Mouse (Mus musculus): ENCODE measurements around the gene Cacnb1. TPM values are rescaled to one million over a fixed set of nuclear protein-coding genes. Genes with fewer than 3 reads are reported as not detected.

Cacnb1 gene
- polyA plus RNA-seq, 2 experiments = 21.5 to 51.4 TPM

DNA sequence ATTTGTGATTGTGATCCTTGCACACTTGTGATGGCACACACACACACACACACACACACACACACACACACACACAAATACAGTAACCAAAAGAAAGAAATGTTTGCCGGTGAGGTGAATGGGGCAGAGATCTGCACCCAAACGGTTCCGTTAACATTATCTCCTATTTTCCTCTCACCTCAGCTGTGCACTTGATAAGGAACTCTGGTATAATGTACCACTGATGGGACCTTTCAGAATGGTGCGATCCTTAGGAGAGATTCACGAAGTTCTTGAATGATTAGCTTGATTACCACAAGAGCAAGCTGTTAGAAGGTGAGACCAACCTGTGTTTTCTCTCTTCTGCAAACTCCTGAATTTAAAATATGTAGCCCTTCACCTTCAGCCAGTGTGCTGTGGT is 54.4 kb downstream of the Cacnb1 start:
- Histone ChIP-seq H3K4me1 (ENCODE audit: control insufficient read depth, insufficient read depth, low read length) (no peaks in the 10 kb centered on the region), H3K27me3 (ENCODE audit: control insufficient read depth, insufficient read depth, low read length) (no peaks in the 10 kb centered on the region), H3K36me3 (ENCODE audit: control insufficient read depth, insufficient read depth, low read length) (no peaks in the 10 kb centered on the region), H3K4me2 (replicated peaks; ENCODE audit: low read depth, low read length, severe bottlenecking) (no peak overlapping the region), H3K9me3 (ENCODE audit: control insufficient read depth, low read length) (no peaks in the 10 kb centered on the region), H3K4me3 (replicated peaks; ENCODE audit: low read length) (no peak overlapping the region), H3K27ac (replicated peaks; ENCODE audit: low read depth, low read length) (no peak overlapping the region), H3K9ac (ENCODE audit: low read depth, low read length, severe bottlenecking) (no peak overlapping the region)
- no peak for DNase-seq (ENCODE audit: low spot score)
- TF ChIP-seq POLR2A (IDR thresholded peaks at IDR 0.05; ENCODE audit: borderline replicate concordance, extremely low read depth, insufficient read depth, insufficient read length) = no peak
- WGBS = 84% methylated on average over 5 of the region's 5 CpGs
- no peak for ATAC-seq (ENCODE audit: low FRiP score, low read depth)

DNA sequence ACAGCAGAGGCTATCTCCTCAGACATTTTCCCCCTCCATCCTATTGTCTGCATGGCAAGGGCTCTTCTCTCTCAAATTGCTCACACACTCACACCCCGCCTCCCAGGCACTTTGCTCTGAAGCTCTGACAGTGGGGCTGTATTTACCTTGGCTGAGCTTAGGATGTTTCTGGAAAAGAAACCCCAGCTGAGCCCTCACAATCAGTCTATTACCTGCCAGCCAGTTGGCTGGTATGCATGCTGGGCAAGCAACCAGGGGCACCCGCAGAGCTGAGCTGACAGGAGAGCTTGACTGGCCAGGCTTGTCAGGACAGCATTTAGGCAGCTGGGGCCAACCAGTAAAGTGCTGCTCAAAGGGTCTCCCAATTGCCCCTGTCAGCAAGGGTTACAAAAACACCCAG is 55.7 kb downstream of the Cacnb1 start:
- WGBS = 60% methylated on average over 2 of the region's 2 CpGs
- H3K27ac ChIP-seq (replicated peaks; ENCODE audit: low read depth, low read length) = no peak overlapping the region

DNA sequence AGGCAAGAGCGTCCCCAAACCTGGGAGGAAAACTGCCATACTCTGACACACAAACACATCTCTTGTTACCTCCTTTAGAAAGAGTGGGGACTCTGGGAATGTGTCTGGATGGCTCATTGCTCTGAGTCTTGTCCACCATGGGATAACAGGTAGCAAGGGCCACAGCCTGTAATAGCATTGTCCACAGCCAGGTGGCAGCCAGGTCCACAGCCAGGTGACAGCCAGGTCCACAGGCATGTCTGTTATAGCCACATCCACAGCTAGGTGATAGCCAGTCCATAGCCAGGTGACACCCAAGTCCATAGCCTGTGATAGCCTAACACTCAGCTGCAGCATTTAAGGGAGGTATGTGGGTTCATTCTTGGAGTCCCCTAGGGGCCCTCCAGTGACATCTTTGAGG is 61.9 kb downstream of the Cacnb1 start:
- WGBS = 85% methylated on average over 1 of the region's 1 CpGs
- no peak overlapping the region for H3K4me3 ChIP-seq (replicated peaks; ENCODE audit: low read length)
- DNase-seq (ENCODE audit: low spot score) (no peak), ATAC-seq (ENCODE audit: low FRiP score, low read depth) (no peak)
- H3K4me1 ChIP-seq (ENCODE audit: control insufficient read depth, insufficient read depth, low read length) = no peaks in the 10 kb centered on the region
- TF ChIP-seq POLR2A (IDR thresholded peaks at IDR 0.05; ENCODE audit: borderline replicate concordance, extremely low read depth, insufficient read depth, insufficient read length) = no peak
- no peak overlapping the region for H3K4me2 ChIP-seq (replicated peaks; ENCODE audit: low read depth, low read length, severe bottlenecking)
- no peaks in the 10 kb centered on the region for H3K36me3 ChIP-seq (ENCODE audit: control insufficient read depth, insufficient read depth, low read length)
- H3K27me3 ChIP-seq (ENCODE audit: control insufficient read depth, insufficient read depth, low read length) = no peaks in the 10 kb centered on the region
- H3K9ac ChIP-seq (ENCODE audit: low read depth, low read length, severe bottlenecking) = no peak overlapping the region
- H3K9me3 ChIP-seq (ENCODE audit: control insufficient read depth, low read length) = no peaks in the 10 kb centered on the region
- no peak overlapping the region for H3K27ac ChIP-seq (replicated peaks; ENCODE audit: low read depth, low read length)

More for the DNA sequence above, 55.7 kb downstream of the Cacnb1 start:
- Histone ChIP-seq H3K9ac (ENCODE audit: low read depth, low read length, severe bottlenecking) (no peak overlapping the region), H3K36me3 (ENCODE audit: control insufficient read depth, insufficient read depth, low read length) (no peaks in the 10 kb centered on the region), H3K9me3 (ENCODE audit: control insufficient read depth, low read length) (no peaks in the 10 kb centered on the region), H3K4me1 (ENCODE audit: control insufficient read depth, insufficient read depth, low read length) (no peaks in the 10 kb centered on the region), H3K27me3 (ENCODE audit: control insufficient read depth, insufficient read depth, low read length) (no peaks in the 10 kb centered on the region), H3K4me2 (replicated peaks; ENCODE audit: low read depth, low read length, severe bottlenecking) (no peak overlapping the region), H3K4me3 (replicated peaks; ENCODE audit: low read length) (no peak overlapping the region)
- DNase-seq (ENCODE audit: low spot score) (no peak), ATAC-seq (ENCODE audit: low FRiP score, low read depth) (no peak)
- no peak for TF ChIP-seq POLR2A (IDR thresholded peaks at IDR 0.05; ENCODE audit: borderline replicate concordance, extremely low read depth, insufficient read depth, insufficient read length)

DNA sequence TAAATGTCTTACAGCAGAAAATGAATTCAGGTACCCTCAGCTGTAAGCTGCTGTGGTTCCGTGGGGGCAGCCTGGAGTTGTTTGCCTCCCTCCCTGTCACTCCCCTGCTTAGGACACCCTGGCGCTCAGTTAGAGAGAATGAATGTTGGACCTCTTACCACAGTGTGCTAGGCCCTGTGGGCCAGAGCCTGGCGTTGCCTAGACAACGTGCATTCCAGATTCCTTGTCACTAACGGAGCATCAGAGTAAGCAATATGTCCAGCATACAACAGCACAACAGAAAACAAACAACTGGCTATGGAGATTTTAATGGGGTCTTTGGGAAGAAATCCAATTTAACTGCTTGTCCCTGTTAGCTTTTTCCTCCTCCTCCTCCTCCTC is 63.5 kb downstream of the Cacnb1 start:
- H3K27me3 ChIP-seq (ENCODE audit: control insufficient read depth, insufficient read depth, low read length) = no peaks in the 10 kb centered on the region
- H3K4me3 ChIP-seq (replicated peaks; ENCODE audit: low read length) = no peak overlapping the region
- no peak for TF ChIP-seq POLR2A (IDR thresholded peaks at IDR 0.05; ENCODE audit: borderline replicate concordance, extremely low read depth, insufficient read depth, insufficient read length)
- H3K4me1 ChIP-seq (ENCODE audit: control insufficient read depth, insufficient read depth, low read length) = no peaks in the 10 kb centered on the region
- ATAC-seq (ENCODE audit: low FRiP score, low read depth) (no peak), DNase-seq (ENCODE audit: low spot score) (no peak)
- H3K36me3 ChIP-seq (ENCODE audit: control insufficient read depth, insufficient read depth, low read length) = no peaks in the 10 kb centered on the region
- no peak overlapping the region for H3K27ac ChIP-seq (replicated peaks; ENCODE audit: low read depth, low read length)
- no peak overlapping the region for H3K9ac ChIP-seq (ENCODE audit: low read depth, low read length, severe bottlenecking)
- 59% methylated on average over 5 of the region's 5 CpGs for WGBS
- H3K4me2 ChIP-seq (replicated peaks; ENCODE audit: low read depth, low read length, severe bottlenecking) = no peak overlapping the region
- H3K9me3 ChIP-seq (ENCODE audit: control insufficient read depth, low read length) = no peaks in the 10 kb centered on the region

DNA sequence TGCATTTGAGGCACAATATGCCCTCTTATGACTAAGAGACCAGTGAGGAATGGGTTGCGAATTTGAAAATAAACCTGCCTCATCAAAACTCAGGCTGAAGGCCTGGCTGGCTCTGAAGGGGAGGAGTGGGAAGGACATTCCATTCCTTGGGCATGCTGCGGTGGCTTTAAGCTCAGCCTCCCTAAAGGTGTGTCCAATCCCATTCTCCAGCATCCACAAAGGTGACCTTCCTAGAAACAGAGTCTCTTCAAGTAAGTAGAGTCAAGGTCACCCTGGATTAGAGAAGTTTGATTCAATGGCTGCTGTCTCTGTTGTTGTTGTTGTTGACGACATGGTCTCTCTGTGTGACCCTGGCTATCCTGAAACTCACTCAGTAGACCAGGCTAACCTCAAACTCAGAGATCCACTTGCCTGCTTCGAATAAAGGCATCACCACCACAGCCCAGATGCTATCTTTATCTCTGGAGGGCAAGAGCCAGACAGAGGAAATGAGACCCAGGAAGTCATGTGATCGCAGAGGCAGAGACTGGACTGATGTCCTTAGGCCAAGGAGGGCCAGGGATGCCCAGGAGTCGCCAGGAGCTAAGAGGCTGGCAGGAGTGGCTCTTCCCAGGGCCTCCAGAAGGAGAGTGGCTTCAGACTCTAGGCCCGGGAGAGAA is 64.1 kb downstream of the Cacnb1 start:
- Histone ChIP-seq H3K27me3 (ENCODE audit: control insufficient read depth, insufficient read depth, low read length) (no peaks in the 10 kb centered on the region), H3K9me3 (ENCODE audit: control insufficient read depth, low read length) (no peaks in the 10 kb centered on the region), H3K4me1 (ENCODE audit: control insufficient read depth, insufficient read depth, low read length) (no peaks in the 10 kb centered on the region), H3K9ac (ENCODE audit: low read depth, low read length, severe bottlenecking) (no peak overlapping the region), H3K4me3 (replicated peaks; ENCODE audit: low read length) (no peak overlapping the region), H3K36me3 (ENCODE audit: control insufficient read depth, insufficient read depth, low read length) (no peaks in the 10 kb centered on the region), H3K27ac (replicated peaks; ENCODE audit: low read depth, low read length) (no peak overlapping the region), H3K4me2 (replicated peaks; ENCODE audit: low read depth, low read length, severe bottlenecking) (no peak overlapping the region)
- TF ChIP-seq POLR2A (IDR thresholded peaks at IDR 0.05; ENCODE audit: borderline replicate concordance, extremely low read depth, insufficient read depth, insufficient read length) = no peak
- no peak for ATAC-seq (ENCODE audit: low FRiP score, low read depth)
- DNase-seq (ENCODE audit: low spot score) = no peak
- 84% methylated on average over 7 of the region's 7 CpGs for WGBS

All from limb, embryonic 14.5 days (tissue).